Mouse (Mus musculus): Measurements from ENCODE around the gene Tbc1d4. TPM values are rescaled to one million over a fixed set of nuclear protein-coding genes. Genes with fewer than 3 reads are reported as not detected.

Tbc1d4 gene
- total RNA-seq, 2 experiments from 2014 or later, result 10.2 to 14.7 TPM

DNA sequence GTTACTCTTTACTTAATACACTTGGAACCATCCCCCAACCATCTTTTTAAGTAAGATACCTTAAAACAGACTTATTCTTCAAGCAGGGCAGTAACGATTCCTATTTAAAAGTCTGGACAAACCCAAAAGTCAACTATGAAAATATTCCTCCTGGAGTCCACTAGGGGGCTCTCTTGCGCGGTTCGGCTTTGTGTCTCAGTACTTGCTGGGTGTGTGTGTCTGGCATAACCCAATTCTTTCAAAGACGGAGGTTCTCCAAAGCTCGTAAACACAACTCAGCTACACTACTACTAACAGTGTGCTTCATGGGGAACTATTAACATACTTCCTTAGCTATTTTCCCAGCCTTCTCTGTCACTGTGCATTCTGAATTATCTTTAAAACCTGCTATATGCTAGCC lies 148.2 kb downstream of the Tbc1d4 start:
- ATAC-seq (replicated peaks; ENCODE audit: poor library complexity, severe bottlenecking), result peak; percentile 56

DNA sequence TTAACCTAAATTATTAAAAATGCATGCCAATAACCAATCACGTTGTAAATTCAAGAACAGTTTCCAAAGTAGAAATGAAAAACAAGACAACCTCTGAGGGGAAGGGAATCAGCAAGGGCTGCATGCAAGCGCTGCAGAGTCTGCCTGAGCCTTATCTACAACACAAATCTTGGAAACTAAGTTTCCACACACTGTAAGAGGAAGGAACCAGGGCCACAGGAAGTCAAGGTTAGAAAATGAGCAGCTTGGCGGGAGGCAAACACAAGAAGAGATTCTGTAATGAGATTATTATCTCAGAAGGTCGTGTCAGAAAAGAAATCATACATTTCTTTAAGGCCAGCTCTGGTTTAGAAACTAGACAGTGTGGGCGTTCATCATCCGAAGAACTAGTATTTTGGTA lies 156.1 kb downstream of the Tbc1d4 start:
- ATAC-seq (replicated peaks; ENCODE audit: poor library complexity, severe bottlenecking), result peak; percentile 96

DNA sequence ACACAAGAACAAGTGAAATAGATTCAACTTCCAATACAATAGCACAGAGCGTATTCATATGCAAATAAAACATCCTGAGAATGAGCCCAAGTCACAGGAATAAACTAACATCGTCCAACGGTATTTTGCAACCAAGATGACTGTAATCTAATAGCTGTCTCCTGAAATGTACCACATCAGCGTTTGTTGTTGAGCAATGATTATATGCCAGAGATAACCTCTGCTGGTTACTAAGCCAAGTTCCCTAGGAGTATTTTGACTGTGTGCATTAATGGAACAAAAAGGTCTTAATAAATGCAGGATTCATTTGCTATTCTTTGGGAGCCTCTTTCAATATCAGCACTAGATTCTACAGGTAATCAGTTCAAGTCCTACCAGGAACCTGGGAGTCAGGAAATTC lies 161.1 kb downstream of the Tbc1d4 start:
- peak; percentile 67 for ATAC-seq (replicated peaks; ENCODE audit: poor library complexity, severe bottlenecking)

DNA sequence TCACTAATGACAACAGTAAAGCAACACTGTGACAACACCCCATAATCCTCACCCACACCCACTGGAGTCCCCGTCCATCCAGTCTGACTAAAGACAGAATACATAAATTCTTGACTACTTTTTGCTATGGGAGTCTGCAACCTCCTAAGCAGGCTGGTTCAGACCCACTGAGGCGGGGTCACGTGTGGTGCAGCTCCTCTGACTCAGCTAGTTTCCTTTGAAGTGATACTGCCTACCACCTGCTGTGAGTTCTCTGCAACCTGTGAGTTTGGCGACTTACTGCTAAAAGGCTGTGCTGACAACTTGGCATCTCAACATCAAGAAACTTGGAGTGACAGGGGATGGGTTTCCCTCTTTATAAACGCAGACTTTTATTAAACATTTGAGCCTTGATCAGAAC lies 163.8 kb downstream of the Tbc1d4 start:
- no peak for ATAC-seq (replicated peaks; ENCODE audit: poor library complexity, severe bottlenecking)

DNA sequence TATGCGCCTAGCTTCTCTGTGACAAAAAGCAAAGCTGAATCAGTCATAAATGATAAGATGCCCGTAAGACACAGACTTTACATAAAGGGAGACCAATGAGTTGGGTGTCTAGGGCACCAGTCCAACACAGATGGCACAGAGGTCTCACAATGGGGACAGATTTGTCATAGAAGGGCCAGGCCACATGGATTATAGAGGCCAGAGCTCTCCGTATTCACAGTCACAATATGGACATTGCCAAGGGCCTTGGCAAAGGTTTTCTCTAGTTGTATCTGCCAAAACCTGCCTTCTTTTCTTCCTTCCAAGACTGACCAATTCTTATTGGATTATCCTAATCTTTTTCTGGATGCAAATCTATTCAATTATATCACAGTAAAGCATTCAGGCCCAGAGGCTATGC lies 171.1 kb downstream of the Tbc1d4 start:
- ATAC-seq (replicated peaks; ENCODE audit: poor library complexity, severe bottlenecking), result no peak

DNA sequence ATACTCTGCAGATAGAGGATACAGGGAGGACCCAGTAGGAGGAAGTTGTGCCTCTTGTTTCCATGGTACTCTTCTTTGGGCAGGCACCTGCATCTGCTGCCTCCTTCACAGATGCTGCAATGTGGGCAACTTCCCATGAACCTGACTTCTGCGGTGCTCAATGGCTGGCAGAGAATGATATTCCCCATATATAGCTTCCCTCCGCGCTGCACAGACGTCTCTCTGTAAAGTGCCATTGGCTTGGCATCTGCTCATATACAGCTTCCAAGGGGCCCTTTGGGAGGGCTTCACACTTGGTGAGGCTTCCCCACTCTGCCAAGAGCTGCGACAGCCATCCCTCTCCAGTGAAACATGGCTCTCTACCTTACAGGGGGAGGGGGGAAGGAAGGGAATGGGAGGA lies 178.5 kb downstream of the Tbc1d4 start:
- ATAC-seq (replicated peaks; ENCODE audit: poor library complexity, severe bottlenecking), result no peak

DNA sequence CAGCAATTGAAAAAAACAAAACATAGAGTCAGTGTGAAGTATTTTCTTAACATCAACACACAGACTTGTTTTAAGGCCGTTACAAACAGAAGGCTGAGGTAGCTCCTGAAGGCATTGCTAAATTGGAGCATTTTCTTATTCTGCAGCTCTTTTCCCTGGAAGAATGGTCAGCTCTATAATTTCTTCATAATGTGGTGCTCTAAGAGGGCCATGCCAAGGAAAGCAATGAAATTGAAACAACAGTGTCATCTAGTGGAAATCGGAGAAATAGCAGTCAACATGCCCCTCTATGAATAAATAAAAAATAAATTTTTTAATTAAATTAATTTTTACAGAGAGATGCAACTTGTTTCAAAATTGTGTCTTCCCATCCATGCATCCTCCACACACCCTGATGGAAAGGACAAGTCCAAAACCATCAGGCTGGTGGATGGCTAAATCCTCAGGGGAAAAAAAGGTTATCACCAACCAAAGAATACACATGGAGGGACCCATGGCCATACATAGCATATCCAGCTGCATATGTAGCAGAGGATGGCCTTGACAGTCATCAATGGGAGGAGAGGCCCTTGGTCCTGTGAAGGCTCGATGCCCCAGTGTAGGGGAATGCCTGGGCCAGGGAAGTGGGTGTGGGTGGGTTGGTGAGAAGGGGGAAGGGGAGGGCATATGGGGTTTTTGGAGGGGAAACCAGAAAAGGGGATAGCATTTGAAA lies 180.0 kb downstream of the Tbc1d4 start:
- ATAC-seq (replicated peaks; ENCODE audit: poor library complexity, severe bottlenecking), result peak; percentile 50; the same call in 1 of the 2 replicates

DNA sequence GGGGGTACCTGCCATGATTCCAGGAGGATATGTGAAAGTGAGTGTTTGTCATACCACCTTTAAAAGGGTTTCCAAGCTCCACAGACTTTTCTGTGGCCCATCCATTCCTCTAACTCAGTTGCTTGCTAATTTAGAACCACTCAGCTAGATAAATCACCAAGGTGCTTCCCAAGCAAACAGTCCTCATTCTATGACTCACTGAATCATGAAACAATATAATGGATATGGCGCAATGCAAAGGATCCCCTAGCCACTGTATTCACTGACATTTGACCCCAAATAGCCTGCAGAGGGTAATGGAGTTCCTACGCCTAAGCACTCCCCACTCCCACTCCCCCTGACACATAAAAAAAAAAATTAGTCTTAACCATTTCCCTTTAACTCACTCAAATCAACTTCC lies 191.3 kb downstream of the Tbc1d4 start:
- ATAC-seq (replicated peaks; ENCODE audit: poor library complexity, severe bottlenecking), result no peak

Other genes starting within 250 kb of the Tbc1d4 start
- 32.5 and 49.6 TPM in 2 replicates for gene Commd6, start 31.5 kb upstream of the Tbc1d4 start, total RNA-seq (2014; fragmentation: Nextera tagmentation)
- gene Commd6, start 31.5 kb upstream of the Tbc1d4 start, total RNA-seq (2017), result 27.4 and 28.2 TPM in 2 replicates
- 77.2 and 95.6 TPM in 2 replicates for gene Uchl3, start 44.8 kb upstream of the Tbc1d4 start, total RNA-seq (2014; fragmentation: Nextera tagmentation)
- 77.1 and 82.4 TPM in 2 replicates for gene Uchl3, start 44.8 kb upstream of the Tbc1d4 start, total RNA-seq (2017)
- not detected in 2 replicates for gene Gm9922, start 120.6 kb upstream of the Tbc1d4 start, total RNA-seq (2014; fragmentation: Nextera tagmentation)
- not detected in 2 replicates for gene Gm9922, start 120.6 kb upstream of the Tbc1d4 start, total RNA-seq (2017)
- 0.06 TPM in 1 of 2 replicates, not detected in the other for gene Lmo7, start 120.8 kb upstream of the Tbc1d4 start, total RNA-seq (2014; fragmentation: Nextera tagmentation)
- gene Lmo7, start 120.8 kb upstream of the Tbc1d4 start, total RNA-seq (2017), result 0.57 and 1.0 TPM in 2 replicates

Data from granulocyte monocyte progenitor cell, adult 5-6 weeks (primary cell).